Mouse (Mus musculus) CH12.LX (cell line): ENCODE measurements at regions not wholly inside any gene's neighbourhood (a gene's known extent, or its start where the extent isn't known, plus 50 kb on each side); places are given as distances from the start of the nearest gene placed in this dataset.

Source experiments
- DNase-seq: peaks from one replicate; pipeline ENCODE4 v3.0.0-alpha.2; 2013; ENCODE audit errors: extremely low read depth
- H3K27ac ChIP-seq: 2 replicates; pipeline ENCODE4 v1.5.1; 2012; ENCODE audit warnings: low read depth, mild to moderate bottlenecking, control low read depth, moderate library complexity; ENCODE audit not compliant: insufficient read depth
- H3K27me3 ChIP-seq: replicated peaks from 2 replicates; pipeline ENCODE3; 2012; ENCODE audit warnings: inconsistent platforms
- H3K36me3 ChIP-seq, 2 experiments: replicated peaks in 1 of 2; 2 replicates each; pipeline versions ENCODE3 to v1.6.1; 2012; ENCODE audit warnings: inconsistent platforms in 1 of 2, low read length in 1 of 2, mild to moderate bottlenecking in 1 of 2, mixed read lengths in 1 of 2, moderate library complexity in 1 of 2; ENCODE audit not compliant: control insufficient read depth in 1 of 2, insufficient read depth in 1 of 2
- H3K4me1 ChIP-seq, 2 experiments: 2 replicates each; pipeline ENCODE4 v1.6.1; 2012; ENCODE audit warnings: inconsistent platforms in 1 of 2, moderate library complexity in 1 of 2; ENCODE audit not compliant: insufficient read depth in 2 of 2, control insufficient read depth in 1 of 2
- H3K4me2 ChIP-seq: 2 replicates; pipeline ENCODE4 v1.6.1; 2012; ENCODE audit warnings: low read depth, mild to moderate bottlenecking, control low read depth; ENCODE audit not compliant: poor library complexity, insufficient read depth, severe bottlenecking
- H3K4me3 ChIP-seq, 3 experiments: fragments of 150-350 bp in 1 of 3; sonication (generic) in 1 of 3; replicated peaks in 1 of 3; 2 replicates each; pipeline versions ENCODE3 to v1.5.1; 2011 to 2012; ENCODE audit warnings: low read depth in 2 of 3, low read length in 2 of 3, mild to moderate bottlenecking in 2 of 3, moderate library complexity in 2 of 3, control low read depth in 1 of 3, improper control_type of control experiment in 1 of 3, inconsistent platforms in 1 of 3, mixed read lengths in 1 of 3; ENCODE audit not compliant: poor library complexity in 1 of 3
- H3K79me2 ChIP-seq: replicated peaks from 2 replicates; pipeline ENCODE4 v1.6.1; 2012; ENCODE audit warnings: mild to moderate bottlenecking, moderate library complexity; ENCODE audit not compliant: control insufficient read depth, poor library complexity, insufficient read depth, severe bottlenecking; ENCODE audit errors: extremely low read depth
- H3K9ac ChIP-seq: 2 replicates; pipeline ENCODE4 v1.6.1; 2012; ENCODE audit warnings: low read depth, mild to moderate bottlenecking, control low read depth, moderate library complexity; ENCODE audit not compliant: insufficient read depth
- H3K9me3 ChIP-seq: replicated peaks from 2 replicates; pipeline ENCODE3; 2012; ENCODE audit warnings: low read length, inconsistent platforms, mixed read lengths
- CHD1 ChIP-seq: IDR thresholded peaks from 2 replicates; pipeline ENCODE4 v1.6.1; 2012; ENCODE audit warnings: low read depth, low read length, improper control_type of control experiment, inconsistent platforms
- ELF1 ChIP-seq: IDR thresholded peaks from 2 replicates; pipeline ENCODE4 v1.6.1; 2014; ENCODE audit warnings: low read depth, mild to moderate bottlenecking, inconsistent platforms, low read length, improper control_type of control experiment
- EP300 ChIP-seq: IDR thresholded peaks from 2 replicates; pipeline ENCODE4 v1.6.1; 2011; ENCODE audit warnings: low read length, improper control_type of control experiment
- GABPA ChIP-seq: IDR thresholded peaks from 2 replicates; pipeline ENCODE4 v1.6.1; 2012; ENCODE audit warnings: low read depth, low read length, improper control_type of control experiment, inconsistent platforms; ENCODE audit not compliant: insufficient replicate concordance
- JUN ChIP-seq: IDR thresholded peaks from 2 replicates; pipeline ENCODE4 v1.6.1; 2011; ENCODE audit warnings: low read depth, mild to moderate bottlenecking, low read length, improper control_type of control experiment, moderate library complexity; ENCODE audit not compliant: insufficient read depth
- JUND ChIP-seq: conservative IDR thresholded peaks from 2 replicates; pipeline ENCODE4 v1.6.1; 2011; ENCODE audit warnings: low read depth, low read length, improper control_type of control experiment
- KAT2A ChIP-seq: IDR thresholded peaks from 2 replicates; pipeline ENCODE4 v1.6.1; 2012; ENCODE audit warnings: low read length, improper control_type of control experiment, inconsistent platforms; ENCODE audit not compliant: insufficient replicate concordance
- MAFK ChIP-seq: IDR thresholded peaks from 2 replicates; pipeline ENCODE4 v1.6.1; 2011; ENCODE audit warnings: low read length, improper control_type of control experiment; ENCODE audit not compliant: insufficient replicate concordance
- MAX ChIP-seq: IDR thresholded peaks from 2 replicates; pipeline ENCODE4 v1.6.1; 2011; ENCODE audit warnings: low read length, improper control_type of control experiment
- PAX5 ChIP-seq: IDR thresholded peaks from 2 replicates; pipeline ENCODE4 v1.6.1; 2012; ENCODE audit warnings: low read length, inconsistent platforms, mixed read lengths
- POLR2AphosphoS2 ChIP-seq: IDR thresholded peaks from 2 replicates; pipeline ENCODE4 v1.6.1; 2011; ENCODE audit warnings: low read depth, low read length, improper control_type of control experiment
- RAD21 ChIP-seq: IDR thresholded peaks from 2 replicates; pipeline ENCODE4 v1.6.1; 2011; ENCODE audit warnings: low read depth, mild to moderate bottlenecking, low read length, improper control_type of control experiment, moderate library complexity
- RCOR1 ChIP-seq: conservative IDR thresholded peaks from 2 replicates; pipeline ENCODE4 v1.6.1; 2012; ENCODE audit warnings: low read depth, mild to moderate bottlenecking, inconsistent platforms, low read length, improper control_type of control experiment
- TCF12 ChIP-seq: IDR thresholded peaks from 2 replicates; pipeline ENCODE4 v1.6.1; 2014; ENCODE audit warnings: low read depth, mild to moderate bottlenecking, inconsistent platforms, low read length, improper control_type of control experiment
- UBTF ChIP-seq: IDR thresholded peaks from 2 replicates; pipeline ENCODE4 v1.6.1; 2012; ENCODE audit warnings: low read depth, mild to moderate bottlenecking, inconsistent platforms, low read length, improper control_type of control experiment, moderate library complexity
- USF1 ChIP-seq: IDR thresholded peaks from 2 replicates; pipeline ENCODE4 v1.6.1; 2014; ENCODE audit warnings: low read depth, mild to moderate bottlenecking, inconsistent platforms, low read length, improper control_type of control experiment
- ZKSCAN1 ChIP-seq: IDR thresholded peaks from 2 replicates; pipeline ENCODE4 v1.6.1; 2012; ENCODE audit warnings: low read depth, inconsistent platforms, low read length, improper control_type of control experiment, borderline replicate concordance
- ZMIZ1 ChIP-seq: IDR thresholded peaks from 2 replicates; pipeline ENCODE4 v1.6.1; 2012; ENCODE audit warnings: low read depth, mild to moderate bottlenecking, inconsistent platforms, low read length, improper control_type of control experiment
- ZNF384 ChIP-seq: IDR thresholded peaks from 2 replicates; pipeline ENCODE4 v1.6.1; 2012; ENCODE audit warnings: low read depth, low read length, improper control_type of control experiment, inconsistent platforms
- dilution Hi-C: fragments of 300-500 bp; cut with MboI; formaldehyde crosslinking; loops from 2 replicates; pipeline ENCODE4 v1.14.3; 2020; ENCODE audit warnings: low sequenced_read_pairs; ENCODE audit not compliant: extremely low pct_unique_long_range_greater_than_20kb, extremely low pct_ligation_motif_present
- in situ Hi-C: fragments of 300-500 bp; cut with MboI; formaldehyde crosslinking; loops from 3 replicates; pipeline ENCODE4 v1.14.3; 2019; ENCODE audit warnings: low sequenced_read_pairs, low pct_ligation_motif_present, low pct_unique_long_range_greater_than_20kb, mixed read lengths

GRCm38 (mm10) chr2:47991132-47991531 is 822.8 kb upstream of the Acvr2a start:
- in situ Hi-C loops (no loop called here), dilution Hi-C loops (no loop called here)
- no peak for DNase-seq
- no peak overlapping the region for H3K27ac ChIP-seq
- no peaks in the 10 kb centered on the region for H3K79me2 ChIP-seq
- TF ChIP-seq EP300 (no peak), CHD1 (no peak), ZKSCAN1 (no peak), RAD21 (no peak), JUND (no peak), GABPA (no peak), PAX5 (no peak), RCOR1 (no peak), ELF1 (no peak), USF1 (no peak), MAX (no peak), UBTF (no peak), ZMIZ1 (no peak), JUN (no peak)
- peaks cover 3% of the 10 kb centered on the region for H3K9me3 ChIP-seq
- no peak overlapping the region for H3K9ac ChIP-seq
- no peak overlapping the region for H3K4me2 ChIP-seq
- H3K4me1 ChIP-seq: no peaks in the 10 kb centered on the region
- H3K27me3 ChIP-seq: no peaks in the 10 kb centered on the region
- H3K4me3 ChIP-seq: no peak overlapping the region
- H3K36me3 ChIP-seq: no peaks in the 10 kb centered on the region

DNA sequence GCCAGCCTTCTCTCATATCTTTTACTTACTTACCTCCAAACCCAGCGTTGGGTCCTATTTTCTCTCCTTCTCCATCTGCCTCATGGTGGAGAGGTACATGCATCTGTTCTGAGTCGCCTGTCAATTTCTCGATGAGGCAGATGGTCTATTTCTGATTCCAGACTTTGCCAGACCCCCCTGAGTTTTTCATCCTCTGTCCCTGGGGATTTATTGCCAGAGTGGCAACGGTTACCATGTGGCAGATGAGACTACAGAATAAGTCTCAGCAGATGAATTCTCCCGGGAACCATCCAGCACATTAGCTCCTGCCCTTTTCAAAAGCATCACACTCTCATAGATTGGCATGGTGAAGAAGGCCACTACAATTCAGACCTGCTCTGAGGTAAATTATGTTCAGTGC is 819.7 kb upstream of the Acvr2a start:
- Histone ChIP-seq H3K9me3 (no peaks in the 10 kb centered on the region), H3K4me3 (no peak overlapping the region), H3K27ac (no peak overlapping the region), H3K9ac (no peak overlapping the region), H3K79me2 (no peaks in the 10 kb centered on the region), H3K4me2 (no peak overlapping the region), H3K36me3 (no peaks in the 10 kb centered on the region), H3K4me1 (no peaks in the 10 kb centered on the region), H3K27me3 (no peaks in the 10 kb centered on the region)
- DNase-seq: no peak
- TF ChIP-seq KAT2A: no peak
- TF ChIP-seq POLR2AphosphoS2: no peak
- TF ChIP-seq UBTF: no peak
- TF ChIP-seq TCF12: no peak
- no peak for TF ChIP-seq MAFK
- no peak for TF ChIP-seq ZNF384
- dilution Hi-C loops: no loop called here
- in situ Hi-C loops: no loop called here
